Mouse (Mus musculus): ENCODE measurements around the gene Cc2d2a. TPM values are rescaled to one million over a fixed set of nuclear protein-coding genes. Genes with fewer than 3 reads are reported as not detected.

Gene Cc2d2a
- polyA plus RNA-seq (2015; fragmentation: Nextera tagmentation; extraction: Ambion mirVana), result 2.8 and 3.6 TPM in 2 replicates

- Histone ChIP-seq H3K9ac (ENCODE audit: low read depth, low read length) (peak within 1 kb of the TSS; percentile 51), H3K9me3 (ENCODE audit: control insufficient read depth) (no peaks in the 10 kb centered on the region), H3K36me3 (ENCODE audit: control insufficient read depth, insufficient read depth) (no peaks in the 10 kb centered on the region), H3K27ac (ENCODE audit: low read depth, low read length) (peak within 1 kb of the TSS; percentile 57), H3K4me3 (ENCODE audit: low read depth, low read length) (peak within 1 kb of the TSS; percentile 51), H3K4me1 (replicated peaks; ENCODE audit: control insufficient read depth, insufficient read depth, low read length) (peaks cover 14% of the 10 kb centered on the region), H3K4me2 (replicated peaks; ENCODE audit: low read depth) (peak within 1 kb of the TSS; percentile 62), H3K27me3 (replicated peaks; ENCODE audit: control insufficient read depth, insufficient read depth, low read length) (no peaks in the 10 kb centered on the region)
- WGBS, result 4% methylated on average over 19 of the region's 19 CpGs
- TF ChIP-seq CTCF (IDR thresholded peaks at IDR 0.05; ENCODE audit: low read depth), result peak; percentile 34; the same call in 1 of the 2 replicates
- ATAC-seq, result peak; percentile 65
Observed at GRCm38 (mm10) chr5:43661997-43662961, at the start of gene Cc2d2a. Gene Cc2d2a (plus strand): TSS chr5:43662346.

DNA sequence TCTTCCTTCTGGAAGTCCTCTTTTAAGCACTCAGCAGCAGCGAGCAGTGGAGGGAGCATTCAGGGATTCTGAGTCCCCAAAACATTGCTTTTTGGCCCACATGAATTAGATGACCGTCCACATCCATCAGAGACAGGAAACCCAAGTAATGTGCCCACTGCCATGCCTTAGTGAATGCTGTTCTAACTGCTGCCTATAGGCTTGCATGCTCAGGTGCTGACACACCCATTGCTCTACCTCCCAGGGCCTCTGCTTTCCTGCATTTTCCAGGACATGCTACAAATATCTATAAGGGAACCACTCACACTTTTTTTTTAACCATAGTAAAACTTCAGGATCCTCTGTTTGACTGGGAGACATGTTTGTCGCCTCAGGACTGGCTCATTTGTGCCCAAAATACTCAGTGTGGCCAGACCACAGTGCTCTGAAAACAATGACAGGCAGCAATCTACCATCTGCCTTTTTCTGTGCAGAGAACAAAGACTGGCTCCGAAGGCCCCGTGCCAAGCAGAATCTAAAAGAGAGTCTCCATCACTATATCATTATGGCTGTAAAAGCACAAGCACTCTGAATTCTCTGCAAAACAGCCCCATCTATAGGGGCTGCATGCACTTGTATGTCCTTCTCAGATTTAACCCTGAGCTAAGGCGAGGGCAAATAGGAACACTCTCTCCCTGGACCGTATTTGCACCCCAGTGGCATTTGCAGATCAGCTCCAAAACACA lies 40.4 kb upstream of the Cc2d2a start:
- no peak overlapping the region for H3K27ac ChIP-seq (ENCODE audit: low read depth, low read length)
- no peak overlapping the region for H3K9ac ChIP-seq (ENCODE audit: low read depth, low read length)
- 64% methylated on average over 7 of the region's 7 CpGs for WGBS
- no peak for ATAC-seq
- no peaks in the 10 kb centered on the region for H3K9me3 ChIP-seq (ENCODE audit: control insufficient read depth)
- peak; percentile 42; the same call in 1 of the 2 replicates for TF ChIP-seq CTCF (IDR thresholded peaks at IDR 0.05; ENCODE audit: low read depth)
- H3K4me1 ChIP-seq (replicated peaks; ENCODE audit: control insufficient read depth, insufficient read depth, low read length), result no peaks in the 10 kb centered on the region
- no peak overlapping the region for H3K4me2 ChIP-seq (replicated peaks; ENCODE audit: low read depth)
- H3K27me3 ChIP-seq (replicated peaks; ENCODE audit: control insufficient read depth, insufficient read depth, low read length), result no peaks in the 10 kb centered on the region
- H3K36me3 ChIP-seq (ENCODE audit: control insufficient read depth, insufficient read depth), result no peaks in the 10 kb centered on the region
- no peak overlapping the region for H3K4me3 ChIP-seq (ENCODE audit: low read depth, low read length)

- Histone ChIP-seq H3K4me2 (replicated peaks; ENCODE audit: low read depth) (no peak overlapping the region), H3K27ac (ENCODE audit: low read depth, low read length) (no peak overlapping the region), H3K4me1 (replicated peaks; ENCODE audit: control insufficient read depth, insufficient read depth, low read length) (no peaks in the 10 kb centered on the region), H3K27me3 (replicated peaks; ENCODE audit: control insufficient read depth, insufficient read depth, low read length) (no peaks in the 10 kb centered on the region), H3K9ac (ENCODE audit: low read depth, low read length) (no peak overlapping the region), H3K36me3 (ENCODE audit: control insufficient read depth, insufficient read depth) (no peaks in the 10 kb centered on the region), H3K9me3 (ENCODE audit: control insufficient read depth) (no peaks in the 10 kb centered on the region), H3K4me3 (ENCODE audit: low read depth, low read length) (no peak overlapping the region)
- 84% methylated on average over 4 of the region's 4 CpGs for WGBS
- ATAC-seq, result no peak
- no peak for TF ChIP-seq CTCF (IDR thresholded peaks at IDR 0.05; ENCODE audit: low read depth)
Observed at GRCm38 (mm10) chr5:43625407-43625806, 36.7 kb upstream of the Cc2d2a start.

DNA sequence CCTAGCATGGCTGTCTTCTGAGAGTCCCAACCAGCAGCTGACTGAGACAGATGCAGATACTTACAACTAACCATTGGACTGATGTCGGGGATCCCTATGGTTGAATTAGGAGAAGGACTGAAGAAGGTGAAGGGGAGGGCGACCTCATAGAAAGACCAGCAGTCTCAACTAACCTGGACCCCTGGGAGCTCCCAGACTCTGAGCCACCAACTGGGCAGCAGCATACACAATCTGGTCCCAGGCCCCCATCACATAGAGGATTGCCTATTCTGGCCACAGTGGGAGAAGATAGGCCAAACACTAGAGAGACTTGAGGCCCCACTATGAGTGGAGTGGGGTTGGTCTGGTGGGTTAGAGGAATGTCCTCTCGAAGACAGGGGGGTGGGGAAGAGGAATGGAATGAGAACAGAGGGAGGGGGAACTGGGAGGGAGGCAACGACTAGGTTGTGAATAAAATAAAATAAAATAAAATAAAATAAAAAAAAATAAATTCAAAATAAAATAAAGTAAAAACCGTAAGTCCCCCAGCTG lies 28.0 kb upstream of the Cc2d2a start:
- WGBS, result 89% methylated on average over 5 of the region's 5 CpGs
- H3K4me1 ChIP-seq (replicated peaks; ENCODE audit: control insufficient read depth, insufficient read depth, low read length), result no peaks in the 10 kb centered on the region
- H3K4me2 ChIP-seq (replicated peaks; ENCODE audit: low read depth), result no peak overlapping the region
- no peaks in the 10 kb centered on the region for H3K36me3 ChIP-seq (ENCODE audit: control insufficient read depth, insufficient read depth)
- ATAC-seq, result no peak
- no peaks in the 10 kb centered on the region for H3K27me3 ChIP-seq (replicated peaks; ENCODE audit: control insufficient read depth, insufficient read depth, low read length)
- no peak overlapping the region for H3K9ac ChIP-seq (ENCODE audit: low read depth, low read length)
- no peaks in the 10 kb centered on the region for H3K9me3 ChIP-seq (ENCODE audit: control insufficient read depth)
- TF ChIP-seq CTCF (IDR thresholded peaks at IDR 0.05; ENCODE audit: low read depth), result no peak
- no peak overlapping the region for H3K4me3 ChIP-seq (ENCODE audit: low read depth, low read length)
- no peak overlapping the region for H3K27ac ChIP-seq (ENCODE audit: low read depth, low read length)

- Histone ChIP-seq H3K4me2 (replicated peaks; ENCODE audit: low read depth) (no peak overlapping the region), H3K9me3 (ENCODE audit: control insufficient read depth) (no peaks in the 10 kb centered on the region), H3K27ac (ENCODE audit: low read depth, low read length) (no peak overlapping the region), H3K9ac (ENCODE audit: low read depth, low read length) (no peak overlapping the region), H3K27me3 (replicated peaks; ENCODE audit: control insufficient read depth, insufficient read depth, low read length) (no peaks in the 10 kb centered on the region), H3K36me3 (ENCODE audit: control insufficient read depth, insufficient read depth) (no peaks in the 10 kb centered on the region), H3K4me1 (replicated peaks; ENCODE audit: control insufficient read depth, insufficient read depth, low read length) (no peaks in the 10 kb centered on the region), H3K4me3 (ENCODE audit: low read depth, low read length) (no peak overlapping the region)
- peak; percentile 75 for TF ChIP-seq CTCF (IDR thresholded peaks at IDR 0.05; ENCODE audit: low read depth)
- 27% methylated on average over 9 of the region's 9 CpGs for WGBS
- ATAC-seq, result no peak
Observed at GRCm38 (mm10) chr5:43634602-43635081, 27.5 kb upstream of the Cc2d2a start.

- H3K9ac ChIP-seq (ENCODE audit: low read depth, low read length), result no peak overlapping the region
- ATAC-seq, result no peak
- WGBS, result 77% methylated on average over 4 of the region's 4 CpGs
- H3K36me3 ChIP-seq (ENCODE audit: control insufficient read depth, insufficient read depth), result no peaks in the 10 kb centered on the region
- no peaks in the 10 kb centered on the region for H3K9me3 ChIP-seq (ENCODE audit: control insufficient read depth)
- no peaks in the 10 kb centered on the region for H3K4me1 ChIP-seq (replicated peaks; ENCODE audit: control insufficient read depth, insufficient read depth, low read length)
- no peak for TF ChIP-seq CTCF (IDR thresholded peaks at IDR 0.05; ENCODE audit: low read depth)
- H3K4me2 ChIP-seq (replicated peaks; ENCODE audit: low read depth), result no peak overlapping the region
- H3K27me3 ChIP-seq (replicated peaks; ENCODE audit: control insufficient read depth, insufficient read depth, low read length), result no peaks in the 10 kb centered on the region
- no peak overlapping the region for H3K27ac ChIP-seq (ENCODE audit: low read depth, low read length)
- no peak overlapping the region for H3K4me3 ChIP-seq (ENCODE audit: low read depth, low read length)
Observed at GRCm38 (mm10) chr5:43645020-43645419, 17.1 kb upstream of the Cc2d2a start.
